Mouse (Mus musculus) liver, embryonic 14.5 days (tissue): Measurements from ENCODE around the gene Sorcs1.

Experiments
- CTCF ChIP-seq: IDR thresholded peaks from 2 replicates; pipeline ENCODE4 v1.5.1; 2016; ENCODE audit warnings: antibody characterized with exemption, low read depth, control low read depth
- EP300 ChIP-seq: IDR thresholded peaks from 2 replicates; pipeline ENCODE4 v1.6.1; 2016; ENCODE audit warnings: antibody characterized with exemption, low read depth

DNA sequence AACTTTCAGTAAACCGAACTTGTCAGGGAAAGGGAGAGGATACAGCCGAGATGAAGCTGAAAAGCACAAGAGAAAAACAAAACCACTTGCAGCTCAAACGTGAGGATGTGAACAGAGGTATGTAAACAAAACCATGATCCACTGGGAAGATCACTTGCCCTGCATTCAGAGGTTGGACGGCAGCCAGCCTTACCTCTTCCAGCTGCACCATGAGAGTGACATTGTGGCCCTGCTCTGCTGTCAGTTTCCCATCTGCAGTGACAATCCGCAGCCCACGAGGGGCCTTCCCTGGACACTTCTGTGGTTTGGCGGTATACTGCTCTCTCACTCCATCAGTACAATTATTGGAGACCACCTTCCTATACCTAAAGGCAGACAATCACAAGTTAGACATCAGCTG lies 468.0 kb downstream of the Sorcs1 start:
- TF ChIP-seq CTCF (no peak), EP300 (no peak)
